Mouse (Mus musculus): ENCODE results near the gene Ech1.

Gene Ech1

GRCm38 (mm10) chr7:28824941-28825685 is at the start of gene Ech1:
Ech1 (plus strand) TSS chr7:28825217.
- DNase-seq (ENCODE audit: low spot score in 2 of 2), result peak; percentile 87 to 93

DNA sequence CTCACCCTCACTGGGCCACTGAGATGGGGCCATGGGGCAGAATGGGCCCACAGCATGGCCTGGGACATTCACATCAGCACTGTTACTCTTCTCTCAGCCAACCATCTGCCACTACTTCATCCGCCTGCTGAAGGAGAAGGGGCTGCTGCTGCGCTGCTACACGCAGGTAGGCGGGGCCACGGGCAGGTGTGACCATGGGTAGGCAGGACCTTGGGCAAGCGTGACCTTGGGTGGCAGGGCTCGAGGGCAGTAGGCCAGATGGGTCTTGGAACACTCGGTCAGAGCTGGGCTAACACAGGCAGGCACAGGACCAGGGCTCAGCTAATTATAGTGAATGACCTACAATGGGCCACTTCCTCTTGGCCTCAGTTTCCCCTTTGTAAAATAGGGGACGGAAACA is 46.2 kb upstream of the Ech1 start:
- DNase-seq (ENCODE audit: low spot score in 2 of 2), result no peak

DNA sequence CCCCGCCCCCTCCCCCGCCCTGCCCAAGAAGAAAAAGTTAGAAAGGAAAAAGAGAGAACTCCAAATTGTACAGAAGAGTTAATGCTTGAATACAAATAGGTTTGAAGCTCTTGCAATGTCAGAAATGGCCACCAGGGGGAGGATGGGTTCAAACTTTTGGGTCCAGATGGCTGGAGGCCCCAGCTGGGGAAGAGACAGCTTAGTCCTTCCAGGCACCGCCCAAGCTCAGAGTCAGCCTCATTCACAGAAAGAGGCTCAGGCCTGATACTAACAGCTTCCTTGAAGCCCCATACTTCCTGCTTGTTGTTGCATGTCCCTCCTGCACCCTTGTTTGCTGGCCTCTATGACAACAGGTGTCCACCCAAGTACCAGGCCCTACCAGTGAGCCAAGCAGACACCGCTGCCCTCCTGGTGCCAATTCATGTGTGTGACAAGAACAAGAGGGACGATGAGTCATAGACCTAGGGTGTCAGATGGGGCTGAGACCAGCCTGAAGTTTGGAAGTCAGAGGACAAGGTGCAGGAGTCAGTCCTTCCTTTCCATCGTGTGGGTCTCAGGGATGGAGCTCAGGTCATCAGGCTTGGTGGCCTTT is 44.9 kb upstream of the Ech1 start:
- peak; percentile 80 to 88 for DNase-seq (ENCODE audit: low spot score in 2 of 2)

DNA sequence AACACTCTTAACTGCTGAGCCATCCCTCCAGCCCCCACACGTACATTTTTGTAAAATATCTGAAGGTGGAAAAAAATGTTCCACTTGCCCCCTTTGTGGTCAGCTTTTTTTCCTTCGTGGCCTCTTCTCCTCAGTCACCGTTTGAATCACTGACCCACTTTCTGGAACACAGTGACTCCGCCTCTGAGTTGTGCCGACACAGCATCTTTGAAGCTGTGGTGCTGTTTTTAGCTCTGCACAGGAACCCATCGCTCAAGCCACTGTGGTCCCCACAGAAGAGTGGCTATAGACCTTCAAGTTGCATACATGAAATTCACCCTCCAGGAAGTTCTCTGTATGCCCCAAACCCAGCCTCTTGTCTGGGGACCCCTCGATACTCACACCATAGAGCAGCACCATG is 44.2 kb upstream of the Ech1 start:
- no peak for DNase-seq (ENCODE audit: low spot score in 2 of 2)

DNA sequence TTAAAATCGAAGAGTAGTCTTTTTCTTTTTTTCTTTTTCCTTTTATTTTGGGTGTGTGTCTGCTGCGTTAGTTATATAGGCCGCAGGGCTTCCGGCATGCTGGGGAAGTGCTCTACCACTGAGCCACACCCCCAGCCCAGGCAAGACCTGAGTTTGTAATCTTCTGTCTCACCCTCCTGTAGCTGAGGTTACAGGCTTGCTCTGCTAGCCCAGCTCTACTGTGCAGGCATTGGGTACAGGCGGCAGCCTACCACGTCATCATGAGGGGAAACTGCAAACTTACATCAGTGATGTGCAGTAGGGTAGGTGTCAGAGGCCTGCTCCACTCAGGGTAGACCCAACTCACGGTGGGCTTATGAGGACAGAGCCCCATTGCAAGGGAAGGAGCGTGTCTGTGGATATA is 43.8 kb upstream of the Ech1 start:
- DNase-seq (ENCODE audit: low spot score in 2 of 2), result no peak

DNA sequence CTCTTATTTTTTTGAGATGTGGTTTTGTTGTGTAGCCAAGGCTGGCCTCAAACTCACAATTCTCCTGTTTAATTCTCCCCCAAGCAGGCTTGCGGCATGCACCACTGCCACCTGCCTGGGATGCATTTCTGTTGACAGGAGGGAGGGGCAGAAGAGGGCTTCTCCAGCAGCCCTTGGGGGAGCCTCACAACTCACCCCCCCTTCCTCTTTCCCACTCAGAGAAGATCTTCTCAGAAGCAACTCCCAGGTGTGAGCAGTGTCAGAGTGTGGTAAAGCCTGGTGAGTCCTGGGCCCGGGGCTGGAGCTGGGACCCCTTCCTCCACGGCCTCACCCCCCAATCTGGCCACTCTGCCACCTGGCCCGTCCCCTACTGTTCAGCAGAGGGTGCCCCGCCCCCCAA is 39.9 kb upstream of the Ech1 start:
- DNase-seq (ENCODE audit: low spot score in 2 of 2), result no peak

DNA sequence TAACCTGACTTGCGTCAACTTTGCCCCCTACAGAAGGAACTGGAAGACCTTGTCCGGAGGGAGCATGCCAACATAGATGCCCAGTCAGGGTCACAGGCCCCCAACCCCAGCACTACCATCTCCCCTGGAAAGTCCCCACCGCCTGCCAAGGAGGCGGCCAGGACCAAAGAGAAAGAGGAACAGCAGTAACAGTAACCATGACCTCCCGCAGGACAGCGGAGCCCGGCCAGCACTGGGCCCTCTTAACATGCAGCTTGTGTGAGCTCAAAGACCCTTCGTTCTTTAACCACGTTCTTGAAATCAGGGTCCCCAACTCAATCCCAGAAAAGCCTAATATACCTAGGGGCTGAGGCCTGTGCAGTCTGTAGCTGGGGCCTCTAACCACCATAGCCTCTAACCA is 37.1 kb upstream of the Ech1 start:
- DNase-seq (ENCODE audit: low spot score in 2 of 2), result no peak

DNA sequence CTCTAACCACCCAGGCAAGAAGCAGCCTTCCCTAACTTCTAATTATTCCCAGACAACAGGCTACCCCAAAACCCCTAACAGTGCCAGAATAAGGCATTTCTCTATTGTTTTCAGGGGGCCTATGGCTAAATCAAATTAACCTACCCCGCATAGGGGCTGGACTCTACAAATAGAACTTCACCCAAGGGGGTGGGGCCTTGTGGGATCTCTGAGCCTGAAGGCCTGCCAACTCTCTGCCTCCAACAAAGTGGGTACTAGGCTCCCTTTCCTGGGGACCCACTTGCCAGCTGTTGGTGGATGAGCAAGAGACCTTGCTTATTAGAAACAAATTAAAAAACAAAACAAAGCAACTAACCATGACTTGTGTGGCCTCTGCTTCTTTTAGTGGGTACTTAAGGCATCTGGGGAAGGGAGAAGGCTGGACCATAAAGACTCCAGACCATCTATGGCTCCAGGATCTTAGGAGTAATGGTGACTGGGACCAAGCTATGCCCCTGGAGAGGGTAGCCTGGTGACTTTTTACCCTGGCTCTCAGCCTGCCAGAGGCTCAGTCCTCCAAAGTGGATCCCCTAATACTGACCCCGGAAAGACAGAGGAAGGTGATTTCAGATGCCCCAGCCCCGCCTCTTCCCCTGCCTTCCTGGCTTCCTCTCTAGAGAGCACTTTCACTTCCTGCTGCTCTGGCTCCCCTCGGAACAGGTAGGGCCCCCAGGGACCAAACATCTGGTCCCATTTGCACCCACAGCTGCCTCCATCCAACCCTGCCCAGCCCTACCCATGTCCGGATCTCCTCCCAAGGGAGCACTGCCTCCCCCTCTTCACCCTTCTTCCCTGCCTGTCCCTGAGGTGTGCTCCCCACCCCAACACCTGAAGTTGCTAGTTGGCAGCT is 36.5 kb upstream of the Ech1 start, which contains the start of gene Rinl:
TSS of gene Rinl (plus strand) at position 663 of the 889 bp plus-strand sequence.
- DNase-seq (ENCODE audit: low spot score in 2 of 2), result no peak

GRCm38 (mm10) chr7:28789235-28789634 is 35.8 kb upstream of the Ech1 start:
- no peak for DNase-seq (ENCODE audit: low spot score in 2 of 2)

- DNase-seq (ENCODE audit: low spot score in 2 of 2), result no peak
Observed at GRCm38 (mm10) chr7:28790066-28790806, 34.8 kb upstream of the Ech1 start.

DNA sequence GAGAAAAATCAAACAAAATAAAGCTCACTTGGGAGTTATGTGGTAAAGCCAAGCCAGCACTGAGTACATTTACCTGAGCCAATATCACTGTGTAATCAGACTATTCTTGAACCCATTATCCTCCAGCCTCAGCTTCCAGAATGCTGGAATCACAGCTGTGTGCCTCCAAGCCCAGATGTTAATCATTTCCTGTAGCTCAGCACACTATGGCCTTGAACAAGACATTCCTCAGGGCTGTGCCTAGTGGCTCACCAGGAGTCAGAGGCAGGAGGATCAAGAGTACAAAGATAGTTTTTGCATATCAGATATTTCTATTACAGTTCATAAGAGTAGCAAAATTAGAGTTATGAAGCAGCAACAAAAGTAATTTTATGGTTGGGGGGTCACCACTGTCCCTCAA is 33.3 kb upstream of the Ech1 start:
- no peak for DNase-seq (ENCODE audit: low spot score in 2 of 2)

DNA sequence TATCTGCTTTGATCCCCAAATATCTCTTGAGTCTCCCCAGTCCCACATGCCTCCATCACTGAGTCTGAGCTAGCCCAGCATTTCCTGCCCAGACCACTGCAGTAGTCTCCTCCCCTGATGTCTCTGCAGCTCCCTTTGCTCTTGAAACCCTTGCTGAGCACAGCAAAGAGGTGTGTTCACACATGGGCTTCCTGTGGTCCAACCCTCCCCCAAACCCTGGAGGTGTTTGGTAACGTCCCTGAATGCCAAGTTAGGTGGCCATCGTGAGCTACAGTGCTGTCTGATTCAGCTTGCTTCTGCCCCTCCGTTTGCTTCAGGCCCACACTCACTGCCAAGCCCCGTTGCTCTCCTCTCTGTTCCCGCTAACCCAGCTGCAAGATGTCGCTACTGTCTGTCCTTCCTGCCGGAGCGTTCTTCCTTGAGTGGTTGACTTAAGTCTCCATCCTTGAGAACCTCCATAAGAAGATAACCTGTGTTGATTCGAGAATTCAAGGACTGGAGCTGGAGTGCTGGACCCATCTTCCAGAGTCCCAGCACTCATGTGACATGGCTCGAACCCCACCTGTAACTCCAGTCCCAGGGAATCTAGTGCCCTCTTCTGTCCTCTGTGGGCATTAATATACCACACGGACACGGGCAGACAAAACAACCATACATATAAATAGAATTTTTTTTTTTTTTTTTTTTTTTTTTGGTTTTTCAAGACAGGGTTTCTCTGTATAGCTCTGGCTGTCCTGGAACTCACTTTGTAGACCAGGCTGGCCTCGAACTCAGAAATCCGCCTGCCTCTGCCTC is 32.4 kb upstream of the Ech1 start:
- DNase-seq (ENCODE audit: low spot score in 2 of 2), result no peak

- DNase-seq (ENCODE audit: low spot score in 2 of 2), result no peak
Observed at GRCm38 (mm10) chr7:28793834-28794233, 31.2 kb upstream of the Ech1 start.

- no peak for DNase-seq (ENCODE audit: low spot score in 2 of 2)
Observed at GRCm38 (mm10) chr7:28794496-28794895, 30.5 kb upstream of the Ech1 start.

- DNase-seq (ENCODE audit: low spot score in 2 of 2), result no peak
Observed at GRCm38 (mm10) chr7:28795832-28796231, 29.2 kb upstream of the Ech1 start.

GRCm38 (mm10) chr7:28796562-28796975 is 28.4 kb upstream of the Ech1 start:
- DNase-seq (ENCODE audit: low spot score in 2 of 2), result peak; percentile 68 to 87

- no peak for DNase-seq (ENCODE audit: low spot score in 2 of 2)
Observed at GRCm38 (mm10) chr7:28799994-28800393, 25.0 kb upstream of the Ech1 start.

- DNase-seq (ENCODE audit: low spot score in 2 of 2), result no peak
Observed at GRCm38 (mm10) chr7:28801451-28801850, 23.6 kb upstream of the Ech1 start.

DNA sequence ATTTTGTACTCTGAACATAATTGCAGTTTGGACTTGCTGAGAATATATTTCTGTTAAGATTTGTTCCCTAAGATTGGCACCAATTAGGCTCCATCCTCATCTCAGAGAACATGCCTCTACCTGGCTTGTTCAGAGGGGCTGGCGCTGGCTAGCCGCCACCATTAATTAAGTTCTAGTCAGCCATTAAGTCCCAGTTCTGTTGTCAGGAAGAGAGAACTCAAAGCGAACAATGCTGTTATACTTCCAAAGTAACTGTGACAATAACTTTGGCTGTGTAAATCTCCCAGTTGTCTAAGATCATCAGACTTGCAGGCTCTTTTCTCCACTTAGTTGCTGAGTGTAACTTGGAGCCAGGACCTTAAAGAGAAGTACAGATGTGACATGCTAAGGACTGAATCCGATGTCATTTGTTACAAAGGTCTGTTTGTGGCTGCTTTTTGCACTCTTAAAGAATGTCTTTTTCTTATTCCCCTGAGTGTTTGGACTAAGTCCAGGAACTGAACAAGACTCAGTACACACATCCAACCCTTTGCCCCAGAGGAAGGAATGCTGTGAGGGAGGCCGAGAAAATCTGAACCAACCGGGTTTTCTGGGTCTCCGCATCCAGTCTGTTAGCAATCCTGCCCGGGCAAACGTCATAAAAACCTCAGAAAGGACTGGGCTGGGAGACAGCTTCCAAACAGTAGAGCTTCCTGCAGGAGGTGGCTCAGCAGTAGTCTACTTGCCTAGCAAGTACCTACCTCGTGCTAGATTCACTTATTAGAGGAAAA is 22.9 kb upstream of the Ech1 start:
- DNase-seq (ENCODE audit: low spot score in 2 of 2), result peak; percentile 75 to 82
